Mouse (Mus musculus) heart, postnatal 0 days (tissue): ENCODE data around the gene Gfral.

ENCODE experiments used
- CTCF ChIP-seq: IDR thresholded peaks from 2 replicates; pipeline ENCODE4 v1.5.1; 2016; ENCODE audit warnings: antibody characterized with exemption, control low read depth, low read depth
- EP300 ChIP-seq: IDR thresholded peaks from 2 replicates; pipeline ENCODE4 v1.6.1; 2016; ENCODE audit warnings: antibody characterized with exemption, low read depth

DNA sequence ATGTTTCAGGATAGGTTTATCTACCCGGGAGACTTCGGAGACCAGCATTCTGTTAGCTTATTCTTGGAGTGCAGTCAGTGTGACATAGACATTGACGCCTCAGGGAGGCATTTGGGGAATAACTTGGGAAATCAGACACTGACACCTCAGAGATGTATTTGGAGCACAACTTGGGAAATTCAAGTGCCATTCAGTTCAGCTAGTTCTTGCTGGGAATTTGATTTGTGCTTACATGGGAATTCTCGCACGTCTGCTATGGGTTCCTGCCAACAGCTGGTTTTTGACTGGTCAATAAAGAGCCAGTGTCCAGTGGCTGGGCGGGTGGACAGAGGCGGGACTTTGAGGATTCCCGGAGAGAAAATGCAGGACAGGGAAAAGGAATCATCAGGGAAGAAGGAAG, 51.0 kb downstream of the Gfral start:
- TF ChIP-seq EP300 (no peak), CTCF (no peak)
